Mouse (Mus musculus): ENCODE measurements at regions not wholly inside any gene's neighbourhood (a gene's known extent, or its start where the extent isn't known, plus 50 kb on each side); places are given as distances from the start of the nearest gene placed in this dataset.
A peak's percentile ranks its signal among the peaks of the same experiment; 100 is the strongest.

DNA sequence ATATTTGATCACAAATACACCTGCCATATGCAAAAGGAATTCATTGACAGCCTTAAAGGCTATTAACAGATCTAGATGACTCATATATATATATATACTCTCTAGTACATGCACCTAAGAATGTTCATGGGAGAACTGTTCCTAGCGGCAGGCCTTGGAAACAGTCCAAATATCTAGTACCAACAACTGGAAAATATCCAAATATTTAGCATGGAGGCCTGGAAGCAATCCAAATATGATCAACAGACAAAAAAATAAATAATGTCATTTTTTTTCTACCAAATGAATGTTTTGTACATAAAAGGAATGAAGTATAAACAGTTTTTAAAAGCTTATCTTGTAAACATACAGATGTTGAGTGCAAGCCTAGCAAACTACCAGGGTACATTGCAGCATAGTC is 1354.6 kb upstream of the Lrrc6 start:
- Histone ChIP-seq H3K4me3 (ENCODE audit: low read depth, low read length) (no peak overlapping the region), H3K27ac (ENCODE audit: low read depth) (no peak overlapping the region), H3K9me3 (replicated peaks; ENCODE audit: control insufficient read depth, low read length) (no peaks in the 10 kb centered on the region), H3K4me2 (ENCODE audit: low read depth, low read length) (no peak overlapping the region), H3K4me1 (ENCODE audit: control insufficient read depth, insufficient read depth) (no peaks in the 10 kb centered on the region), H3K36me3 (replicated peaks; ENCODE audit: control insufficient read depth, insufficient read depth, low read length) (no peaks in the 10 kb centered on the region), H3K9ac (replicated peaks; ENCODE audit: low read depth, low read length) (no peak overlapping the region), H3K27me3 (ENCODE audit: control insufficient read depth, insufficient read depth, low read length) (no peaks in the 10 kb centered on the region)
- TF ChIP-seq CTCF (IDR thresholded peaks at IDR 0.05; ENCODE audit: low read depth), result no peak
- no peak for TF ChIP-seq EP300 (IDR thresholded peaks at IDR 0.05; ENCODE audit: low read depth)
- ATAC-seq (ENCODE audit: insufficient read depth, low read depth), result no peak
- WGBS, result 18% methylated on average over 1 of the region's 1 CpGs
- DNase-seq (ENCODE audit: low spot score), result peak; percentile 16

DNA sequence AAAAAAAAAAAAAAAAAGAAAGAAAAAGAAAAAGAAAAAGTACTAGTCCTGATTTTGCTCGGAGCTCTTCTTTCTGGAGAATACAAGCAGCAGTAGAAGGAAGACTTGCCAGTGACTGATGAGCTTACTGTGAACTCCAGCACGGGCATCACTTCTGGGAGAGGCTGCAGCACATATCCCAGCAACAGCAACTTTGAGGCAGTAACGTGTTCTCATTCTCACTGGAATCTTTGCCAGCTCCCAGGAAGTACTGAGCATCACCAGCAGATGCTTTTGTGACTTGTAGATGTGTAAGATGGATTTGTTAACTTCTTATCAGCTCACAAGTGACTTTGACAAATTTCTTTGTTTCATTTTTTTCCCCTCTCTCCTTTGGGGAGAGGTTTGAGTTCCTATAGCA is 1349.4 kb upstream of the Lrrc6 start:
- WGBS, result 59% methylated on average over 3 of the region's 3 CpGs
- Histone ChIP-seq H3K4me1 (ENCODE audit: control insufficient read depth, insufficient read depth) (no peaks in the 10 kb centered on the region), H3K36me3 (replicated peaks; ENCODE audit: control insufficient read depth, insufficient read depth, low read length) (no peaks in the 10 kb centered on the region), H3K27me3 (ENCODE audit: control insufficient read depth, insufficient read depth, low read length) (no peaks in the 10 kb centered on the region), H3K4me2 (ENCODE audit: low read depth, low read length) (no peak overlapping the region), H3K27ac (ENCODE audit: low read depth) (no peak overlapping the region), H3K9ac (replicated peaks; ENCODE audit: low read depth, low read length) (no peak overlapping the region), H3K4me3 (ENCODE audit: low read depth, low read length) (no peak overlapping the region), H3K9me3 (replicated peaks; ENCODE audit: control insufficient read depth, low read length) (no peaks in the 10 kb centered on the region)
- TF ChIP-seq CTCF (IDR thresholded peaks at IDR 0.05; ENCODE audit: low read depth) (no peak), EP300 (IDR thresholded peaks at IDR 0.05; ENCODE audit: low read depth) (no peak)
- ATAC-seq (ENCODE audit: insufficient read depth, low read depth), result no peak
- DNase-seq (ENCODE audit: low spot score), result no peak

DNA sequence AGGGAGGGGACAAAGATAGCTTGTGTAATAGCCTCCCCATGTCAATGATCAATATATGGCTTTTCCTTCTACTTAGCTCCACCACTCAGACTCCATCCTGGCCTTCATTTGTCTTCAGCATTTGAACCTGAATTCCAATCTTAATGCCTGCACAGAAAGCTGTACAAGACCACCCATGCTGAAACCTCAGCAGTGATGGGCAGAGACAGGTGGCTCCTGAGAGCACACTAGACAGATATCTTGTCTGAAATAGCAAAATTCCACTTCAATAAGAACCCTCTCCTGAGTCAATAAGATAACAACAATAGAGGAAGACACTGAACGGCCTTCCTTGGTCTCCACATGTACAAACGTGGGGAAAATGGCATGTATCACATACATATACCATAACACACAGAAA is 1345.0 kb upstream of the Lrrc6 start:
- Histone ChIP-seq H3K4me1 (ENCODE audit: control insufficient read depth, insufficient read depth) (no peaks in the 10 kb centered on the region), H3K36me3 (replicated peaks; ENCODE audit: control insufficient read depth, insufficient read depth, low read length) (no peaks in the 10 kb centered on the region), H3K27me3 (ENCODE audit: control insufficient read depth, insufficient read depth, low read length) (no peaks in the 10 kb centered on the region), H3K9ac (replicated peaks; ENCODE audit: low read depth, low read length) (no peak overlapping the region), H3K4me3 (ENCODE audit: low read depth, low read length) (no peak overlapping the region), H3K4me2 (ENCODE audit: low read depth, low read length) (no peak overlapping the region), H3K9me3 (replicated peaks; ENCODE audit: control insufficient read depth, low read length) (no peaks in the 10 kb centered on the region), H3K27ac (ENCODE audit: low read depth) (no peak overlapping the region)
- ATAC-seq (ENCODE audit: insufficient read depth, low read depth), result no peak
- no peak for DNase-seq (ENCODE audit: low spot score)
- WGBS, result 75% methylated on average over 2 of the region's 2 CpGs
- TF ChIP-seq CTCF (IDR thresholded peaks at IDR 0.05; ENCODE audit: low read depth) (no peak), EP300 (IDR thresholded peaks at IDR 0.05; ENCODE audit: low read depth) (no peak)

DNA sequence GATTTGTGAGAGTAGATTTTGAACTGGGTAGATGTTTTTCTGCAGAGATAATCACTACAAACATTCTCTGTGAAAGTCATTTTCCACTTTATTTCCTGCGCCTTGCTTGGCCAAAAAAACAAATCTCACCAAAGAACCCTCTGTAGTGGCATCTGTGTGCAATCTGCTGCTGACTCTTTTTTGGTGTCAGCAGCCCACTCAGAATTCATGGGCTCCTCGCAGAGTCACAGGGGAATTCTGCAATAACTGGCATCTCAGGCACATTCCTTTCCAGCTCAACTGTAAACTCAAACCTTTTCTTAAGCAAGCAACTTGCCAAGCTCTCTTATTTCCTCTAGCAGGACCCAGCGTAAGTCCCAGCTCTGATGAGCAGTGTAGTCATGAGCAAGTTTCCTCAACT is 1340.0 kb upstream of the Lrrc6 start:
- H3K9ac ChIP-seq (replicated peaks; ENCODE audit: low read depth, low read length), result no peak overlapping the region
- H3K27me3 ChIP-seq (ENCODE audit: control insufficient read depth, insufficient read depth, low read length), result no peaks in the 10 kb centered on the region
- no peak overlapping the region for H3K4me2 ChIP-seq (ENCODE audit: low read depth, low read length)
- no peaks in the 10 kb centered on the region for H3K4me1 ChIP-seq (ENCODE audit: control insufficient read depth, insufficient read depth)
- no peak for DNase-seq (ENCODE audit: low spot score)
- 65% methylated on average over 3 of the region's 3 CpGs for WGBS
- H3K27ac ChIP-seq (ENCODE audit: low read depth), result no peak overlapping the region
- H3K4me3 ChIP-seq (ENCODE audit: low read depth, low read length), result no peak overlapping the region
- ATAC-seq (ENCODE audit: insufficient read depth, low read depth), result no peak
- H3K36me3 ChIP-seq (replicated peaks; ENCODE audit: control insufficient read depth, insufficient read depth, low read length), result no peaks in the 10 kb centered on the region
- H3K9me3 ChIP-seq (replicated peaks; ENCODE audit: control insufficient read depth, low read length), result no peaks in the 10 kb centered on the region
- no peak for TF ChIP-seq CTCF (IDR thresholded peaks at IDR 0.05; ENCODE audit: low read depth)
- no peak for TF ChIP-seq EP300 (IDR thresholded peaks at IDR 0.05; ENCODE audit: low read depth)

DNA sequence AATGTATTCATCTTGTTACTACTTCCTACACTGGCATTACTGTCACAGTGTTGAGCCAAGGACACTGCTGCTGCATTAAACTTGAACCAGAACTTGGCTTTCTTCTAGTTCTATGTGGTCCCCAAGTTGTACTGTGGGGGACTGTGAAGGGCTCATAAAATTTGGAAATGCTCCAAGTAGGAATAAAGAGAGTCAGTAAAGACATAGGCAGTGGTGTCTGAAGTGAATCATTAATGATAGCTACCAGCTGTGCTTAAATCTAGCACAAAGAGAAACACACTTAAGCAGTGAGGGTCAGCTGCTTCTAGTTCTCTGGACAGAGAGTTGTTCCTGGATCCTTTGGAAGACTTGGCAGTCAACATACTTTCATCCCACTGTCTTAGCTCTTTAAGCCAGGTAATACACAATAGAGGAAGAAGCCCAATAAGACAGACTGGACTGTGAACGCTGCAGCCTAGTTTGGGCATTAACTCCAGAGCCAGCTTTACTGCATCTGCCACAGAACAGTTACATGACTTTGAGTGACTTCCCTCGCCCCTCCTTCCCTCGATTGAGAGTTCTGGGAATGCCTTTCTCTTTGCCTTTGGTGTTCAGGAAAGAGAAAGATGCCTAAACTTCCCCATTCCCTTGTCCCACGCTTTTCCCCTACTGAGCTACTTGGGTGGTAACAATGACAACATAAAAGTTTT is 1325.2 kb upstream of the Lrrc6 start:
- Histone ChIP-seq H3K4me1 (ENCODE audit: control insufficient read depth, insufficient read depth) (no peaks in the 10 kb centered on the region), H3K4me3 (ENCODE audit: low read depth, low read length) (no peak overlapping the region), H3K4me2 (ENCODE audit: low read depth, low read length) (no peak overlapping the region), H3K9me3 (replicated peaks; ENCODE audit: control insufficient read depth, low read length) (no peaks in the 10 kb centered on the region), H3K27me3 (ENCODE audit: control insufficient read depth, insufficient read depth, low read length) (no peaks in the 10 kb centered on the region), H3K36me3 (replicated peaks; ENCODE audit: control insufficient read depth, insufficient read depth, low read length) (no peaks in the 10 kb centered on the region), H3K9ac (replicated peaks; ENCODE audit: low read depth, low read length) (no peak overlapping the region), H3K27ac (ENCODE audit: low read depth) (no peak overlapping the region)
- ATAC-seq (ENCODE audit: insufficient read depth, low read depth), result no peak
- no peak for DNase-seq (ENCODE audit: low spot score)
- TF ChIP-seq CTCF (IDR thresholded peaks at IDR 0.05; ENCODE audit: low read depth) (no peak), EP300 (IDR thresholded peaks at IDR 0.05; ENCODE audit: low read depth) (no peak)
- WGBS, result 58% methylated on average over 4 of the region's 4 CpGs

DNA sequence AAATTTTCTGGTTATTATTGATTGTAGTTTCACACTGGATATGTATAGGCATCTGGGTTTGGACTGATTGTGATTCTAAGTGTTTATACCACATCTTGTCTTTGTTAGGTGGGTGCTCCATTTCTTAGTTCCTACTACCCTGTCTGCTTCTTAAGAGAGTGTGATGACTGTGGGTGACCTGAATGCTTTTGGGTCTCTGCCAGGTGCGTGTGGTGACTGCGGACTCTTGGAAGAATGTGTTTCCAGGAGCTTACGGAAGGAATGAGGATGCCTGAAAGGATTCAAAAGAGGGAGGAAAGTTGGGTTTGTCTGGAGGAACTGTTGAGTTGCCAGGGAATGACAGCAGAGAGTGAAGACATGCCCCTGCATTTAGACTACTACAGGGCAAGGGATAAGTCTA is 1322.5 kb upstream of the Lrrc6 start:
- H3K9ac ChIP-seq (replicated peaks; ENCODE audit: low read depth, low read length), result no peak overlapping the region
- H3K4me1 ChIP-seq (ENCODE audit: control insufficient read depth, insufficient read depth), result no peaks in the 10 kb centered on the region
- no peak overlapping the region for H3K4me2 ChIP-seq (ENCODE audit: low read depth, low read length)
- H3K27ac ChIP-seq (ENCODE audit: low read depth), result no peak overlapping the region
- H3K27me3 ChIP-seq (ENCODE audit: control insufficient read depth, insufficient read depth, low read length), result no peaks in the 10 kb centered on the region
- no peak for ATAC-seq (ENCODE audit: insufficient read depth, low read depth)
- H3K36me3 ChIP-seq (replicated peaks; ENCODE audit: control insufficient read depth, insufficient read depth, low read length), result no peaks in the 10 kb centered on the region
- TF ChIP-seq EP300 (IDR thresholded peaks at IDR 0.05; ENCODE audit: low read depth) (no peak), CTCF (IDR thresholded peaks at IDR 0.05; ENCODE audit: low read depth) (no peak)
- H3K9me3 ChIP-seq (replicated peaks; ENCODE audit: control insufficient read depth, low read length), result no peaks in the 10 kb centered on the region
- no peak overlapping the region for H3K4me3 ChIP-seq (ENCODE audit: low read depth, low read length)
- WGBS, result 49% methylated on average over 3 of the region's 3 CpGs
- DNase-seq (ENCODE audit: low spot score), result no peak

Data from heart, postnatal 0 days (tissue).